Mouse (Mus musculus) erythroblast, adult 5-6 weeks (primary cell): ENCODE results near the gene Sinhcaf. TPM values are rescaled to one million over a fixed set of nuclear protein-coding genes. Genes with fewer than 3 reads are reported as not detected.

ENCODE experiments used
- ATAC-seq: replicated peaks from 2 replicates; pipeline ENCODE4 v1.8.0; 2016; ENCODE audit warnings: moderate number of reproducible peaks, mild to moderate bottlenecking, moderate TSS enrichment, inconsistent platforms; ENCODE audit not compliant: poor library complexity, low FRiP score, severe bottlenecking
- total RNA-seq, 2 experiments: library from RNA; stranded (forward) in 1 of 2; stranded (reverse) in 1 of 2; fragments of 150-400 nt in 1 of 2; fragments of 200-764, 138-1000 nt in 1 of 2; gene quantifications; 2 replicates each; pipeline versions ENCODE4 v1.2.3 to v1.2.4; 2015 to 2017; ENCODE audit warnings: low replicate concordance in 2 of 2

Sinhcaf gene
- total RNA-seq, 2 experiments from 2014 or later: 9.0 TPM

DNA sequence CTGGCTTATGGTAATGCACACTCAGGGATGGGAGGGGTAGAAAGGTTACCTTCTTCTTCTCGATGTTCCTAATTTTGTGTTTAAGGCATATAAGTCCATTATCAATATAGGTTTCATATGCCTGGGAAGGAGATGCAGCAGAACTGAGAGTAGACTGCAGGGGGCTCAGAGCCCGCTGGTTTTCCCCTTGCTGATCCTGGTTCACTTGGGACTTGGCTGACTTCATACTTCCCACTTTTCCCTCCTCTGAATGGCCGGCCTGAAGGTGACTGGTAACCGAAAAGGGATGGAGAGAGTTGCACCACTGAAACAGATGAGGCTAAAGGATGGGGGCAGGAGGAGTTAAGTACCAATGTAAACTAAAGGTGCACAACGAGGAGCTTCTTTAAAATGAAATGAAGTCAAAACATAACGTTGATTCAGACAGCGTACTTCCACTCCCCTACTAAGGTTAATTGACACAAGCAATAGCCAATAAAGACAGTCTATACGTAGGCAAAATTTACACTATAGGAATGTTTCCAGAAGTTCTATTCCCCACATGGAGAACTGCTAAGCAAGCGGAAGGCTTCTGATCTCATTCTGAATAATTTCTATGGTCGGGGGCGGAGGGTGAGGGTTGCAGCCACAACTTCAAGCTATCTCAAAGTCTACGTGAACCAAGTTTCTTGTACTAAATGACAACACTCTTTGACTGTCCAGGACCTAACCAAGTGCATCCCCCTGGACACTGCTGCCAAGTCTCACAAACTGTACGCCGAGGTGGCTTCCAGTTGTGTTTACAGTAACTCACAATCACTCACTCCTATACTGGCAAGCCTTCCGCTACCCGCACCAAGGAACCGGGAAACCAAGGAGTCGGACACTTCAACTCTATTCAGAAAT is 51.1 kb downstream of the Sinhcaf start:
- ATAC-seq: peak; percentile 13; the same call in 1 of the 2 replicates

DNA sequence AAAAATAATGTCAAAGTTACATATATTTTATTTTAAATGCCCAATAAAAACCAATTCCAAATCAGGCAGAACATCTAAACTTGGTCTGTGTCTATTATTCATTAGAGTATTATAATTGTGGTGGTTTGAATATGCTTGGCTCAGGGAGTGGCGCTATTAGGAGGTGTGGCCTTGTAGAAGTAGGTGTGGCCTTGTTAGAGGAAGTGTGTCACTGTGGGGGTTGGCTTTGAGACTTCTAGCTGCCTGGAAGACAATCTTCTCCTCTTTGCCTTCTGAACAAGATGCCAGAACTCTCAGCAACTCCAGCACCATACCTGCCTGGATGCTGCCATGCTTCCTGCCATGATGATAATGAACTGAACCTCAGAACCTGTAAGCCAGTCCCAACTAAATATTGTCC is 72.4 kb downstream of the Sinhcaf start:
- no peak for ATAC-seq

Other genes starting within 250 kb of the Sinhcaf start
- 5.2 and 11.1 TPM in 2 replicates for gene Ipo8, start 115.0 kb downstream of the Sinhcaf start, total RNA-seq (2015; ENCODE audit: low replicate concordance)
- gene Ipo8, start 115.0 kb downstream of the Sinhcaf start, total RNA-seq (2017; ENCODE audit: low replicate concordance): 7.4 and 15.7 TPM in 2 replicates
- 3.1 TPM in 1 of 2 replicates, not detected in the other for gene Caprin2, start 50.2 kb downstream of the Sinhcaf start, total RNA-seq (2015; ENCODE audit: low replicate concordance)
- gene Caprin2, start 50.2 kb downstream of the Sinhcaf start, total RNA-seq (2017; ENCODE audit: low replicate concordance): 3.1 and 4.0 TPM in 2 replicates
- gene Dennd5b, start 155.2 kb upstream of the Sinhcaf start, total RNA-seq (2015; ENCODE audit: low replicate concordance): not detected in 2 replicates
- 0.42 and 0.68 TPM in 2 replicates for gene Dennd5b, start 155.2 kb upstream of the Sinhcaf start, total RNA-seq (2017; ENCODE audit: low replicate concordance)
- not detected in 2 replicates for gene Gm10203, start 183.7 kb upstream of the Sinhcaf start, total RNA-seq (2015; ENCODE audit: low replicate concordance)
- not detected in 2 replicates for gene Gm10203, start 183.7 kb upstream of the Sinhcaf start, total RNA-seq (2017; ENCODE audit: low replicate concordance)
- 37.7 and 39.5 TPM in 2 replicates for gene Etfbkmt, start 193.4 kb upstream of the Sinhcaf start, total RNA-seq (2015; ENCODE audit: low replicate concordance)
- gene Etfbkmt, start 193.4 kb upstream of the Sinhcaf start, total RNA-seq (2017; ENCODE audit: low replicate concordance): 35.9 and 48.9 TPM in 2 replicates
- gene Amn1, start 242.2 kb upstream of the Sinhcaf start, total RNA-seq (2015; ENCODE audit: low replicate concordance): 19.4 and 26.5 TPM in 2 replicates
- gene Amn1, start 242.2 kb upstream of the Sinhcaf start, total RNA-seq (2017; ENCODE audit: low replicate concordance): 11.9 and 14.4 TPM in 2 replicates